Mouse (Mus musculus): ENCODE data around the gene Gm11032.
A peak's percentile ranks its signal among the peaks of the same experiment; 100 is the strongest.
"Not testable (repeated sequence)": the region's sequence is repeated elsewhere in the genome, so short reads cannot be mapped to it uniquely, and the experiment has no call there.

Gm11032 gene

GRCm38 (mm10) chr11:4627636-4628035, 7.8 kb downstream of the Gm11032 start:
- peak; percentile 46 to 47 for DNase-seq

- DNase-seq: peak; percentile 55 to 82
Measured at GRCm38 (mm10) chr11:4629861-4630280, 10.0 kb downstream of the Gm11032 start.

GRCm38 (mm10) chr11:4633420-4633819, 13.6 kb downstream of the Gm11032 start:
- no peak for DNase-seq

GRCm38 (mm10) chr11:4634395-4634794, 14.5 kb downstream of the Gm11032 start:
- no peak for DNase-seq

GRCm38 (mm10) chr11:4636782-4637342, 17.0 kb downstream of the Gm11032 start:
- DNase-seq: no peak

GRCm38 (mm10) chr11:4637534-4638234, 17.8 kb downstream of the Gm11032 start, which contains the start of gene Ascc2:
Gene Ascc2, plus strand, starts transcription at chr11:4637747.
- peak; percentile 98 to 99 for DNase-seq

- DNase-seq: no peak
Measured at GRCm38 (mm10) chr11:4638261-4638660, 18.4 kb downstream of the Gm11032 start.

- DNase-seq: no peak
Measured at GRCm38 (mm10) chr11:4641185-4641584, 21.3 kb downstream of the Gm11032 start.

GRCm38 (mm10) chr11:4643722-4644121, 23.9 kb downstream of the Gm11032 start:
- DNase-seq: no peak

GRCm38 (mm10) chr11:4645180-4645579, 25.3 kb downstream of the Gm11032 start:
- DNase-seq: not testable (repeated sequence)

- no peak for DNase-seq
Measured at GRCm38 (mm10) chr11:4646409-4646808, 26.5 kb downstream of the Gm11032 start.

GRCm38 (mm10) chr11:4659818-4660217, 40.0 kb downstream of the Gm11032 start:
- no peak for DNase-seq

- DNase-seq: no peak
Measured at GRCm38 (mm10) chr11:4660309-4661025, 40.6 kb downstream of the Gm11032 start.

GRCm38 (mm10) chr11:4661324-4661723, 41.5 kb downstream of the Gm11032 start:
- DNase-seq: peak in 1 of 2 experiments; percentile 53

- DNase-seq: no peak
Measured at GRCm38 (mm10) chr11:4661871-4662495, 42.1 kb downstream of the Gm11032 start.

- DNase-seq: no peak
Measured at GRCm38 (mm10) chr11:4662496-4662878, 42.6 kb downstream of the Gm11032 start.
